Mouse (Mus musculus): ENCODE measurements around the gene Tmem260.

Gene Tmem260

DNA sequence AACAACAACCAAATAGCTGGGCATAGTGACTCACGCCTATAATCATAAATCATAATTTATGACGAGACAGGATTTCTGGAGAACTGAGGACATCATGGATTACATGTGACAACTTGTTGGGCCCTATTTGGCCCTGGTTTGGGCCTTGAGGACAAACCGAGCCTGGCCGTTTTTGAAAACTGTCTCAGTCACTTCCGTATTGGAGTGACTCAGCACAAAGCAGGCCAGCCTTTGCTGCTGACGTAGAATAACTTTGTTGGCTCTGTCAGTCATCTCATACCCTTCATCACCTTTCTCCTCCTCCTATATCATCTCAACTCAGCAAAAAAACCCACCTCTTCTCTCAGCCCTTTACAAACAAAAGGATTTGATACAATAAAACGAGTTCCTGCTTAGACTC, 103.8 kb downstream of the Tmem260 start:
- no peak for DNase-seq (ENCODE audit: inconsistent age in 2 of 2, low spot score in 1 of 2)

DNA sequence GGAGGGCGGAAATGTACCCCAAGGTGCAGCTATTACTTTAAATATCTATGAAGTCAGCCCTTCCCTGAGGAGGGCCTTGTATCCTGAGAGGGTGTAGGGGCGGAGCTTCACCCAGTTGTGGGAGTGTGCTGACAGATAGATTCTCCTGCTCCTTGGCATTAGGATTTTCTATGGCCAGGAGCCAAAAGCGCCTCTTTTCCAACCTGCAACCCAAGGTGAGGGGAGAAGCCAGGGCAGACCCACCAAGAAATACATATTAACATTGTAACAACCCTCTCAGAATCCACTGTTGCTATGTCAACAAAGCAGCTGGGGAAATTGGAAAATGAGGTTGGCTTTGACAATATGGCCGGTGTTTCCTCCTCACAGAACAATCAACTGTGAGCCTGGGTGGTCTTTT, 107.3 kb downstream of the Tmem260 start:
- DNase-seq (ENCODE audit: inconsistent age in 2 of 2, low spot score in 1 of 2), result no peak

DNA sequence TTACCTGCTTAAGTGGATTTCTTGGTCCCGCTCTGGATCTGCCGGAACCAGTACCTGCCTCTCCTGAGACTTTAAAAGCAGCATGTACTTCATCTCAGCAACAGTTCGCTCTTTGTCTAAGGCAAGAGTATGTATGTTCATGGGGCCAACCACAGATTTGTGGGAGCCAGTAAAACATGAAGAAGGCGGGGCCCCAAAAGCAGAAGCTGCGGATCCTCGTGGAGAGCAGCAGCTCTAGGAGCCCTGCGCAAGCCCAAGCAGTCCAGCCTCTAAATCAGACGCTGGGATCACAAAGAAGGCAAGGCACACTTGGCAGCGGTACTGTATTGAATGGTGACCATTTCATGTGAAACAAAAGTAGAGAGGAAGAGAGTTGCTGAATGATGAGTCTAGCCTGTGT, 107.8 kb downstream of the Tmem260 start:
- DNase-seq (ENCODE audit: inconsistent age in 2 of 2, low spot score in 1 of 2), result no peak

GRCm38 (mm10) chr14:48558975-48559374, 113.1 kb downstream of the Tmem260 start:
- DNase-seq (ENCODE audit: inconsistent age in 2 of 2, low spot score in 1 of 2), result no peak

- DNase-seq (ENCODE audit: inconsistent age in 2 of 2, low spot score in 1 of 2), result no peak
Observed at GRCm38 (mm10) chr14:48559736-48560135, 113.8 kb downstream of the Tmem260 start.

GRCm38 (mm10) chr14:48566596-48566995, 120.7 kb downstream of the Tmem260 start:
- DNase-seq (ENCODE audit: inconsistent age in 2 of 2, low spot score in 1 of 2), result no peak
